Mouse (Mus musculus) testis, adult 2 months (tissue): ENCODE data around the gene Olfr1380. TPM values are rescaled to one million over a fixed set of nuclear protein-coding genes. Genes with fewer than 3 reads are reported as not detected.

ENCODE experiments used
- H3K27ac ChIP-seq: fragments of 200-500 bp; 2 replicates; pipeline ENCODE4 v1.5.1; 2012; ENCODE audit warnings: low read depth, low read length; ENCODE audit not compliant: control insufficient read depth, insufficient read depth
- H3K27me3 ChIP-seq: fragments of 200-500 bp; 2 replicates; pipeline ENCODE4 v1.6.1; 2012; ENCODE audit warnings: mild to moderate bottlenecking, low read length, moderate library complexity; ENCODE audit not compliant: control insufficient read depth, insufficient read depth
- H3K36me3 ChIP-seq: fragments of 200-500 bp; 2 replicates; pipeline ENCODE4 v1.6.1; 2012; ENCODE audit warnings: mild to moderate bottlenecking, low read length; ENCODE audit not compliant: control insufficient read depth, insufficient read depth
- H3K4me1 ChIP-seq: fragments of 200-500 bp; 2 replicates; pipeline ENCODE4 v1.6.1; 2012; ENCODE audit warnings: low read length; ENCODE audit not compliant: control insufficient read depth, insufficient read depth
- H3K4me3 ChIP-seq: fragments of 200-500 bp; 2 replicates; pipeline ENCODE4 v1.5.1; 2012; ENCODE audit warnings: low read depth, mild to moderate bottlenecking, low read length, moderate library complexity, mixed read lengths; ENCODE audit not compliant: control insufficient read depth
- CTCF ChIP-seq: fragments of 200-500 bp; IDR thresholded peaks from 2 replicates; pipeline ENCODE4 v1.5.1; 2012; ENCODE audit warnings: low read depth, mild to moderate bottlenecking, inconsistent platforms, low read length, moderate library complexity; ENCODE audit not compliant: control insufficient read depth, insufficient read depth, insufficient replicate concordance
- POLR2A ChIP-seq: fragments of 200-500 bp; IDR thresholded peaks from 2 replicates; pipeline ENCODE4 v1.6.1; 2012; ENCODE audit warnings: low read depth, mild to moderate bottlenecking, inconsistent platforms, low read length, moderate library complexity; ENCODE audit not compliant: control insufficient read depth
- polyA plus RNA-seq: library from polyadenylated mRNA; depleted of rRNA; stranded (reverse); fragments of >200 nt; gene quantifications from 2 replicates; pipeline ENCODE4 v1.2.3, GENCODE M21; 2012; rRNA removed

The Olfr1380 gene
- polyA plus RNA-seq, 1 experiment: not detected

DNA sequence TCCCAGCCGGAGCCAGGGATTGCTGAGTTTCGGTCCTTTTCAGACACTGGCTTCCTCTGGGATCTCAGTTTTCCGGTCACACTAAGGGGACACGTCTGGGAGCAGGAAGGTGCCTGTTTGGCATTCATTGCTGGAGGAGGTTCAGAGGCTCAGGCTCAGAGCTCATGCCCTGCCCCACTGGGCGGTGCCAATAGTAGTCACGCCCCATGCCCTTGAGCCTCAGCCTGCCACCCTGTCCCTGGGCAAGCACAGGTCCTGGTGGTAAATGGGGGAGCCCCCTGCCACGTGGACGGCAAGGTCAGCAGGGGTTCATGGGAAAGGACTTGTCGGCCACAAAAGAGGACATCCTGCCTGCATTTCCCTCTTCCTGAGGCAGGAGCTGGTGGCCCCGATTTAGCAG is 56.7 kb downstream of the Olfr1380 start:
- no peaks in the 10 kb centered on the region for H3K27me3 ChIP-seq
- TF ChIP-seq POLR2A (no peak), CTCF (no peak)
- H3K36me3 ChIP-seq: no peaks in the 10 kb centered on the region
- H3K4me1 ChIP-seq: no peaks in the 10 kb centered on the region; the same call in 1 of the 2 replicates
- H3K27ac ChIP-seq: no peak overlapping the region
- H3K4me3 ChIP-seq: no peak overlapping the region

Other genes starting within 250 kb of the Olfr1380 start
- gene Olfr1391, start 234.1 kb upstream of the Olfr1380 start, polyA plus RNA-seq: not detected in 2 replicates
- not detected in 2 replicates for gene Olfr1390, start 221.7 kb upstream of the Olfr1380 start, polyA plus RNA-seq
- 0.16 and 0.21 TPM in 2 replicates for gene Olfr1389, start 133.8 kb upstream of the Olfr1380 start, polyA plus RNA-seq
- gene Olfr1388, start 120.3 kb upstream of the Olfr1380 start, polyA plus RNA-seq: 0.19 TPM in 1 of 2 replicates, not detected in the other
- gene Olfr1387, start 101.5 kb upstream of the Olfr1380 start, polyA plus RNA-seq: not detected in 2 replicates
- not detected in 2 replicates for gene Olfr1386, start 91.8 kb upstream of the Olfr1380 start, polyA plus RNA-seq
- not detected in 2 replicates for gene Olfr1385, start 67.8 kb upstream of the Olfr1380 start, polyA plus RNA-seq
- gene Olfr1384, start 50.2 kb upstream of the Olfr1380 start, polyA plus RNA-seq: not detected in 2 replicates
- not detected in 2 replicates for gene Olfr1383, start 37.2 kb upstream of the Olfr1380 start, polyA plus RNA-seq
- 0.16 TPM in 1 of 2 replicates, not detected in the other for gene Olfr1382, start 28.6 kb upstream of the Olfr1380 start, polyA plus RNA-seq
- gene Olfr1381, start 13.4 kb upstream of the Olfr1380 start, polyA plus RNA-seq: not detected in 2 replicates
- 4.5 and 4.9 TPM in 2 replicates for gene Flt4, start 52.4 kb downstream of the Olfr1380 start, polyA plus RNA-seq
- gene Scgb3a1, start 106.7 kb downstream of the Olfr1380 start, polyA plus RNA-seq: 0.38 TPM in 1 of 2 replicates, not detected in the other
- 12.5 and 18.1 TPM in 2 replicates for gene Cnot6, start 155.8 kb downstream of the Olfr1380 start, polyA plus RNA-seq
- gene Gfpt2, start 237.3 kb downstream of the Olfr1380 start, polyA plus RNA-seq: 2.3 TPM in 2 replicates